Mouse (Mus musculus) liver, embryonic 11.5 days (tissue): Measurements from ENCODE around the gene N4bp2l2. TPM values are rescaled to one million over a fixed set of nuclear protein-coding genes. Genes with fewer than 3 reads are reported as not detected.
A peak's percentile ranks its signal among the peaks of the same experiment; 100 is the strongest.
"Not testable (repeated sequence)": the region's sequence is repeated elsewhere in the genome, so short reads cannot be mapped to it uniquely, and the experiment has no call there.

ENCODE experiments used
- ATAC-seq: fragments of 200-750 bp; cut with Nextera tagmentation; replicated peaks from 2 replicates; pipeline ENCODE4 v1.8.0; 2017; ENCODE audit warnings: moderate number of reproducible peaks, mild to moderate bottlenecking, moderate TSS enrichment, moderate library complexity; ENCODE audit not compliant: low FRiP score
- DNase-seq: peaks from one replicate; pipeline ENCODE4 v3.0.0-alpha.2; 2017; ENCODE audit warnings: low spot score
- H3K27ac ChIP-seq: fragments of 300-500 bp; sonication (generic); 2 replicates; pipeline ENCODE4 v1.5.1; 2014; ENCODE audit warnings: mild to moderate bottlenecking, low read depth, low read length, control low read depth
- H3K27me3 ChIP-seq: fragments of 300-500 bp; sonication (generic); replicated peaks from 2 replicates; pipeline ENCODE4 v1.6.1; 2014; ENCODE audit warnings: low read length, mixed read lengths; ENCODE audit not compliant: control insufficient read depth, insufficient read depth
- H3K36me3 ChIP-seq: fragments of 300-500 bp; sonication (generic); 2 replicates; pipeline ENCODE4 v1.6.1; 2014; ENCODE audit warnings: mild to moderate bottlenecking, low read length, moderate library complexity, mixed read lengths; ENCODE audit not compliant: control insufficient read depth, insufficient read depth
- H3K4me1 ChIP-seq: fragments of 300-500 bp; sonication (generic); replicated peaks from 2 replicates; pipeline ENCODE4 v1.6.1; 2014; ENCODE audit warnings: low read length, mixed read lengths; ENCODE audit not compliant: control insufficient read depth, insufficient read depth
- H3K4me2 ChIP-seq: fragments of 300-500 bp; sonication (generic); 2 replicates; pipeline ENCODE4 v1.6.1; 2014; ENCODE audit warnings: mild to moderate bottlenecking, control low read depth, moderate library complexity
- H3K4me3 ChIP-seq: fragments of 300-500 bp; sonication (generic); 2 replicates; pipeline ENCODE4 v1.5.1; 2014; ENCODE audit warnings: low read depth, low read length, control low read depth
- H3K9ac ChIP-seq: fragments of 300-500 bp; sonication (generic); 2 replicates; pipeline ENCODE4 v1.6.1; 2014; ENCODE audit warnings: low read depth, low read length, control low read depth
- H3K9me3 ChIP-seq: fragments of 300-500 bp; sonication (generic); 2 replicates; pipeline ENCODE4 v1.6.1; 2016; ENCODE audit warnings: low read length, inconsistent platforms, mixed read lengths; ENCODE audit not compliant: control insufficient read depth
- WGBS: fragments of 180-500 bp; shearing (Covaris S2); extraction: QIAGEN DNeasy Blood & Tissue Kit; methylation state at CpG from one replicate; pipeline ENCODE4 v1.1.7; 2014; 5-methylcytosine and 5-hydroxymethylcytosine counted together
- polyA plus RNA-seq: library from polyadenylated mRNA; unstranded; fragments of >200 nt; fragmentation: Nextera tagmentation; extraction: Ambion mirVana; gene quantifications from 2 replicates; pipeline ENCODE4 v1.2.1, GENCODE M21; 2014

N4bp2l2 gene
- polyA plus RNA-seq, 1 experiment from 2014 or later = 50.2 TPM

- not testable (repeated sequence) for H3K27ac ChIP-seq, H3K9me3 ChIP-seq, H3K27me3 ChIP-seq, H3K4me2 ChIP-seq, H3K4me3 ChIP-seq, H3K4me1 ChIP-seq, H3K9ac ChIP-seq, ATAC-seq, DNase-seq
- WGBS = 95% methylated on average over 3 of the region's 3 CpGs
- peaks cover 12% of the 10 kb centered on the region for H3K36me3 ChIP-seq
Measured at GRCm38 (mm10) chr5:150660296-150660695, 5.7 kb downstream of the N4bp2l2 start.

- H3K9me3 ChIP-seq, ATAC-seq, H3K9ac ChIP-seq, H3K4me2 ChIP-seq, H3K27ac ChIP-seq, H3K4me1 ChIP-seq, H3K27me3 ChIP-seq, DNase-seq, H3K4me3 ChIP-seq: not testable (repeated sequence)
- peaks cover 12% of the 10 kb centered on the region for H3K36me3 ChIP-seq
- 86% methylated on average over 6 of the region's 6 CpGs for WGBS
Measured at GRCm38 (mm10) chr5:150659425-150659824, 6.6 kb downstream of the N4bp2l2 start.

- ATAC-seq = no peak
- peaks cover under 1% of the 10 kb centered on the region; the same call in 1 of the 2 replicates for H3K4me1 ChIP-seq
- no peak overlapping the region for H3K4me2 ChIP-seq
- no peaks in the 10 kb centered on the region for H3K9me3 ChIP-seq
- no peak overlapping the region for H3K27ac ChIP-seq
- no peaks in the 10 kb centered on the region for H3K27me3 ChIP-seq
- peaks cover 2% of the 10 kb centered on the region; the same call in 1 of the 2 replicates for H3K36me3 ChIP-seq
- no peak overlapping the region for H3K9ac ChIP-seq
- DNase-seq = no peak
- H3K4me3 ChIP-seq = no peak overlapping the region
Measured at GRCm38 (mm10) chr5:150654548-150654947, 11.4 kb downstream of the N4bp2l2 start.

DNA sequence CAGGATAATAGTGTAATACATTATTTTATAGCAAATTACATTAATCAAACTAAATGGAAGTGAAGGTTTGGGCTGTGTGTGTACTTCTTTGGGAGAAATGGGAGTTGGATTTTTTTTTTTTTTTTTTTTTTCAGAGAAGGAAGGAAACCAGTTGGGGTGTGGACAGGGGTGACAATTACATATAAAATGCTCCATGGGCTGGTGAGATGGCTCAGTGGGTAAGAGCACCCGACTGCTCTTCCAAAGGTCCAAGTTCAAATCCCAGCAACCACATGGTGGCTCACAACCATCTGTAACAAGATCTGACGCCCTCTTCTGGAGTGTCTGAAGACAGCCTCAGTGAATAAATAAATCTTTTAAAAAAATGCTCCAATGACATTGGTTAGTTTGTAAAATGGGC lies 13.4 kb downstream of the N4bp2l2 start:
- ATAC-seq (no peak), DNase-seq (no peak)
- no peaks in the 10 kb centered on the region for H3K27me3 ChIP-seq
- H3K4me1 ChIP-seq = no peaks in the 10 kb centered on the region; the same call in 1 of the 2 replicates
- no peak overlapping the region for H3K4me3 ChIP-seq
- 85% methylated on average over 2 of the region's 2 CpGs for WGBS
- no peak overlapping the region for H3K27ac ChIP-seq
- H3K9ac ChIP-seq = no peak overlapping the region
- peaks cover 5% of the 10 kb centered on the region; the same call in 1 of the 2 replicates for H3K36me3 ChIP-seq
- no peaks in the 10 kb centered on the region for H3K9me3 ChIP-seq
- H3K4me2 ChIP-seq = no peak overlapping the region

DNA sequence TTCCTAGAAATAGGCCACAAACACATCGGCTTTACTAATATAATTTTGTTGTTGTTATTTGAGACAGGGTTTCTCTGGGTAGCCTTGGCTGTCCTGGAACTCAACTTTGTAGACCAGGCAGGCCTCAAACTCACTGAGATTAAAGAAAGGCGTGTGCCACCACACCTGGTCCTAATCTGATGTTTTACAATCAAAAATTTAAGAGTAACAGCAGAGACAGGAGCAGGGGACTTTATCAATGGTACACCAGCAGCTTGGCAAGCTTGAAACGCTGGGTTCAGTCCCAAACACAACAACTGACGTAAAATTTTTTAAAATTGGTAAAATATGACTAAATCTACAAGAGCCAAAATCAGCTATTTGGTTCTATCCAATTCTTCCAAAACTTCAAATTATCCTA lies 21.1 kb downstream of the N4bp2l2 start:
- no peaks in the 10 kb centered on the region for H3K27me3 ChIP-seq
- H3K4me3 ChIP-seq = no peak overlapping the region
- H3K27ac ChIP-seq = no peak overlapping the region
- no peak overlapping the region for H3K4me2 ChIP-seq
- no peak for DNase-seq
- H3K4me1 ChIP-seq = no peaks in the 10 kb centered on the region; the same call in 1 of the 2 replicates
- peak; percentile 51; the same call in 1 of the 2 replicates for ATAC-seq
- H3K9ac ChIP-seq = no peak overlapping the region
- 72% methylated on average over 4 of the region's 4 CpGs for WGBS
- H3K36me3 ChIP-seq = peaks cover 5% of the 10 kb centered on the region; the same call in 1 of the 2 replicates
- no peaks in the 10 kb centered on the region for H3K9me3 ChIP-seq

DNA sequence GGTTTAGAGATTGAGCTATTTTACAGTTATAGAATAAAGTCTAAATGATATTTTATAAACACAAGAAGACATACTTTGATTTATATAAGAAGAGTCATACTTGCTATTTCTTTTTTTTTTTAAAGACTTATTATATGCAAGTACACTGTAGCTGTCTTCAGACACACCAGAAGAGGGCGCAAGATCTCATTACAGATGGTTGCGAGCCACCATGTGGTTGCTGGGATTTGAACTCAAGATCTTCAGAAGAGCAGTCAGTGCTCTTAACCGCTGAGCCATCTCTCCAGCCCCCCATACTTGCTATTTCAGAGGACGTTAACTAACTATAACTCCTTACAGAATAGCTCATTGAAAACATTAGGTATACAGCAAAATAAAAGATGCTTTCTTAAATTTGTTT lies 22.6 kb downstream of the N4bp2l2 start:
- not testable (repeated sequence) for DNase-seq, H3K36me3 ChIP-seq, ATAC-seq, H3K4me3 ChIP-seq, H3K27ac ChIP-seq, H3K9ac ChIP-seq, H3K9me3 ChIP-seq, H3K4me2 ChIP-seq, H3K4me1 ChIP-seq, H3K27me3 ChIP-seq
- WGBS = 92% methylated on average over 4 of the region's 4 CpGs

- H3K4me1 ChIP-seq = no peaks in the 10 kb centered on the region; the same call in 1 of the 2 replicates
- H3K4me3 ChIP-seq = no peak overlapping the region
- no peak overlapping the region for H3K9ac ChIP-seq
- no peak for DNase-seq
- H3K36me3 ChIP-seq = peaks cover 8% of the 10 kb centered on the region; the same call in 1 of the 2 replicates
- WGBS = 56% methylated on average over 3 of the region's 3 CpGs
- no peak overlapping the region for H3K27ac ChIP-seq
- peak; percentile 91 for ATAC-seq
- H3K27me3 ChIP-seq = no peaks in the 10 kb centered on the region
- H3K9me3 ChIP-seq = no peaks in the 10 kb centered on the region
- H3K4me2 ChIP-seq = no peak overlapping the region
Measured at GRCm38 (mm10) chr5:150641440-150641839, 24.5 kb downstream of the N4bp2l2 start.

DNA sequence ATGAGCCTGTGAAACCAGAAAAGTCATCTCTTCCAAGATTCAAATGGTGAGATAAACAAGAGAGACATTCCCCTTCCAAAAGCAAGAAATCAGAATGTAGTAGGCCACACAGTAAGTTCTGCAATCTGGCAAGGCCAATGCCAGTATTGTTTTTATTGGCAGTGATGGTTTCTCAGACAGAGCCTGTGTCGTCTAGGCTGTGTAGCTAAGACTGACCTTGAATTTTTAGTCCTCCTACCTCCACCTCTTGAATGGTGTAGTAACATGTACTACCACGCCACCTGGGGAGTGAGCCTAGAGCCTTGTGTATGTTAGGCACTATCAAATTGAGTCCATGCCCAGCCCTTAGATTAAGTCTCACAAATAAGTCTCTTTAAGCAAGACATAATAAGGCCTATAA lies 36.3 kb downstream of the N4bp2l2 start:
- Histone ChIP-seq H3K27ac (no peak overlapping the region), H3K9me3 (no peaks in the 10 kb centered on the region), H3K4me1 (no peaks in the 10 kb centered on the region), H3K36me3 (no peaks in the 10 kb centered on the region), H3K4me3 (no peak overlapping the region), H3K9ac (no peak overlapping the region), H3K4me2 (no peak overlapping the region), H3K27me3 (no peaks in the 10 kb centered on the region)
- no peak for DNase-seq
- no peak for ATAC-seq
- WGBS = 93% methylated on average over 2 of the region's 2 CpGs

DNA sequence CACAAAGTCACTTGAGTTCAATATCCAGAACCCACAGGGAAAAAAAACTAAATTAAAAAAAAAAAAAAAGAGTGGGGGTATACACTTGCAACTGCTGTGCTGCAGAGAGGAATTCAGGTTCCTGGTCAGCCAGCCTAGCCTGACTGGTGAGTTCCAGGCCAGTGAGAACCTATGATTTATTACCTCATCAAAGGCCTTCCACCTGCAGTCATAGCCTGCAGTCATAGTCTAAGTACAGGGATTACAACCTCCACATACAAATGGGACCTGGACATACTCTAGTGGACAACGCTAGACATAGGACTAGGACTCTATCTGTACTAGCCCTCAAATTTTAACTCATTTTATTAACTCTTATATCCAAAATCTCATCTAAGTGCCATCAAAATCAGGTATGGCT lies 36.7 kb downstream of the N4bp2l2 start:
- Histone ChIP-seq H3K36me3 (no peaks in the 10 kb centered on the region), H3K4me2 (no peak overlapping the region), H3K4me3 (no peak overlapping the region), H3K27ac (no peak overlapping the region), H3K27me3 (no peaks in the 10 kb centered on the region), H3K9me3 (no peaks in the 10 kb centered on the region), H3K4me1 (no peaks in the 10 kb centered on the region), H3K9ac (no peak overlapping the region)
- 80% methylated on average over 1 of the region's 1 CpGs for WGBS
- no peak for ATAC-seq
- no peak for DNase-seq
